Mouse (Mus musculus): ENCODE data around the gene Atp4b.

Atp4b gene

GRCm38 (mm10) chr8:13396725-13397124 lies at the start of gene Atp4b:
Gene Atp4b, minus strand, starts transcription at chr8:13396825.
- DNase-seq (ENCODE audit: low spot score): no peak

- DNase-seq (ENCODE audit: low spot score): no peak
Measured at GRCm38 (mm10) chr8:13442152-13442551, 45.5 kb upstream of the Atp4b start.

DNA sequence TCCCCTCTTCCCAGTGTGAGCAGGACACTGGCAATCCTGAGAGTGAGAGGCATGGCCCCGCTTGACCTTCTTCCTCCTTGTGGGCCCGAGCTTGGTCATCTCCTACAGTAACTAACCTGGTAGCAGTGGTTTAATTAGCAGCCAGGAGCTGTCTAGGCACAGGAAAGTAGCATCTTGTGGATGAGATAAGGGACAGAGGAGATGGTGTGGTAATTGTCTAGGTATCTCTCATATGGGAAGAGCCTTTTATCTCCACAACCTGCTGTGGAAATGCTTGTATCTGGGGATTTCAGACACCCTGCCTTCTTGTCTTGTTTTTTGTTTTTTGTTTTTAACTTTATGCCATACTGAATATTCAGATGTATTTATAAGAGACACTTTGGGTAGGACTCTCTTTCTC lies 40.9 kb upstream of the Atp4b start:
- no peak for DNase-seq (ENCODE audit: low spot score)

- DNase-seq (ENCODE audit: low spot score): no peak
Measured at GRCm38 (mm10) chr8:13436052-13436451, 39.4 kb upstream of the Atp4b start.

- no peak for DNase-seq (ENCODE audit: low spot score)
Measured at GRCm38 (mm10) chr8:13434889-13435288, 38.3 kb upstream of the Atp4b start, which contains the start of gene Tmem255b. Gene Tmem255b, plus strand, starts transcription at chr8:13435189.

DNA sequence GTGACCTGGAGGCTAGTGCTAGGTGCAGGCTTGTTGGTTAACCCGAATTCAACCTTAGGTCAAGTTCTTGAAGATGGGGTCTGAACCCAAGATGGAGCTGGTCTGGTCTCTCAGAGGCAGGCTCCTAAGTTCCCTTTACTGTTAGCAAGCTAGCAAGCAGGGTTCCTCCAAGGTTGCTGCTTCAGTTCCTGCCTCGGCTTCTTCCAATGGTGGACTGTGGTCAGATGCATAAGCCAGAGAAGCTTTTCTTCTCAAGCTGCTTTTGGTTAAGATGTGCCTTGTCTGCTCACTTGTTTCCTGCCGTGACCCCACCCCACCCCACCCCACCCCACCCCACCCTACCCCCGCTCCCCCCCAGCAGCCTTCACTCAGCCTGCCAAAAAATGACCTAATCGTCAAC lies 36.5 kb upstream of the Atp4b start:
- DNase-seq (ENCODE audit: low spot score): no peak

- no peak for DNase-seq (ENCODE audit: low spot score)
Measured at GRCm38 (mm10) chr8:13430866-13431265, 34.2 kb upstream of the Atp4b start.

GRCm38 (mm10) chr8:13430412-13430811 lies 33.8 kb upstream of the Atp4b start:
- no peak for DNase-seq (ENCODE audit: low spot score)

- DNase-seq (ENCODE audit: low spot score): no peak
Measured at GRCm38 (mm10) chr8:13428156-13428555, 31.5 kb upstream of the Atp4b start.

GRCm38 (mm10) chr8:13427351-13427750 lies 30.7 kb upstream of the Atp4b start:
- no peak for DNase-seq (ENCODE audit: low spot score)

- peak; percentile 39 for DNase-seq (ENCODE audit: low spot score)
Measured at GRCm38 (mm10) chr8:13420970-13421369, 24.3 kb upstream of the Atp4b start.

DNA sequence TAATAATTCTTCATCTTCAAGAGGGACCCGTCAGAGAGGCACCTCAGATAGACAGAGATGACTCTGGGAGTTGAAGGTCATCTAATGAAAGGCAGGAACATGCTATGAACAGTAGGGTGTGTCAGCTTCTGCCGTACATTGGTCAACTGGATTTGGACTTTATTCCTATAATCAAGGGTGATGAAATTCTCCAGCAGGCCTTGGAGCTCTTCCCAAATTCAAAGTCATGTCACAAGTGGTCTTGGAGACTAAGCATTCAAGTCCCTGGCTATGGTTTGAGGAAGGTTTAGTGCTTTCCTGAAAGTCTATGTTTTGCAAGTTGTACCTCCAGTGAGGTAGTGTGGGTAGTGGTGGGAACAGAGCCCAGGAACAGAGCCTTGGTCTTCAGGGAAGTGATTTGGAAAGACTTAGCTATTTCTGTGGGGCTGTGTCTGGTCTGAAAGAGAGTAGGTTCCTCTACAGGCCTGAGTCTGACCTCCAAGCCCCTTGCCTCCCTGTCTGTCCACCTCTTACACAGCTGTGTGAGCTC lies 22.6 kb upstream of the Atp4b start:
- no peak for DNase-seq (ENCODE audit: low spot score)

DNA sequence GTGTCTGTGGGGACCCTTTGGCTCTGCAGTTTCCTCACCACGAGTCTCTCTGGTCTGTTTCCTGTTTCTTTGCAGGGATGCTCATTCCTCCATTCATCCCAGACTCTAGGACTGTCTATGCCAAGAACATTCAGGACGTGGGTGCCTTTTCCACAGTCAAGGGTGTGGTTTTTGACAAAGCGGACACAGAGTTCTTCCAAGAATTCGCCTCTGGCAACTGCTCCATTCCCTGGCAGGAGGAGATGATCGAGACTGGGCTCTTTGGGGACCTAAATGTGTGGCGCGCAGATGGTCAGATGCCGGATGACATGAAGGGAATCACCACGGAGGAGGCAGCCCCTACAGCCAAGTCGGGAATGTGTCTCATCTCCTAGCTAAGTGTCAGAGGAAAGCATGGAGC lies 19.3 kb upstream of the Atp4b start:
- DNase-seq (ENCODE audit: low spot score): no peak

DNA sequence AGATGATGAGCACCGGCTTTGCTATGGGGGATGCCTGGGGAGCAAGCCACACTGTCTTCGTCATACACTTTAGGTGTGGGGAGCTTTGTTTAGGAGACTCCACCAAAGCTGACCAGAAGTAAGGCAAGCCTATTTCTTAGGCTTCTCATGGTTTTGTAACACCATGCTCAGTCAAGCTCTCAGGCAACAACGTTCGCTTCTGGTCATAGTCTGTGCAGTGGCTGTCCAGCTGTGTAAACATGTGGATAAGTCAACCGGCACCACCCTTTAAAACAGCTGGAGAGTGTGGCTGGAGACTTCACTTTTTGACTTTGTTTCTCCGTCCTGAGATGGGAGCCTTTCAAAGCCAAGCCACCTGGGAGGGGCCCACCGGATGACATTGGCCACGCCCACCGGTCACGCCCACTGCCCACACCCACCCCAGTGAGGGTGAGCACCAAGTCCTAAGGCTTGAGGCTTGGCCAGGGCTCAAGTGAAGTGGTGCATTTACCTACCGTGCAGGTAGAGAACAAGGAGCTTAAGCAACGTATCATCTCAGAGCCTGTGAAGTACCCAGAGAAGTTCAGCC lies 17.3 kb upstream of the Atp4b start:
- DNase-seq (ENCODE audit: low spot score): no peak

DNA sequence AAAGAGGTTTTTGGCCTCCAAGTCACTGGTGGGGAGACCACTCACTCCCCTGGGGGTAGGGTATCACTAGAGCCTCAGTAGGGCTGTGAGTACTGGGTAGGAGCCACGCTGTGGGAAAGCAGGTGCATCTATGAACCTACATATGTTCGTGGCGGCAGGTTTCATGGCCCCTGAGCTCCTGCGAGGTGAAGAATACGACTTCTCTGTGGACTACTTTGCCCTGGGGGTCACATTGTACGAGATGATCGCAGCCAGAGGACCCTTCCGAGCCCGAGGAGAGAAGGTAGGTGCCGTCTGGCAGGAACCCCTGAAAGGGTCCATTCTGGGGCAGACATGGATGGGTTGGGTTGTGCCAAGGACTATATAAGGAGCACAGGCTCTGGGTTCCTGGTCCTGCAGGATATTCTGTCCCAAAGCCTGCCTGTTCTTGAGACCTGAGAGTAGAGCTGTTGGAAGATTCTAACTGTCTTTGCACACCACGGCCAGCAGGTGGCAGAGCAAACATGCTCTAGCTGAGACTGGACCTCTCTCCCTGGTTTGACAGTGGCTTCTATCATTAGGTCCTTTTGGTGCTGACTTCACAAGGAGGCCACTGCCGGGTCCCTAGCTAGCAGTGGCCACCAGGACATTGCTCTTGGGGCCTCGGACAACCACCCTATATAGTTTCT lies 16.4 kb upstream of the Atp4b start:
- peak; percentile 36 for DNase-seq (ENCODE audit: low spot score)

GRCm38 (mm10) chr8:13411597-13411996 lies 15.0 kb upstream of the Atp4b start:
- DNase-seq (ENCODE audit: low spot score): peak; percentile 57

DNA sequence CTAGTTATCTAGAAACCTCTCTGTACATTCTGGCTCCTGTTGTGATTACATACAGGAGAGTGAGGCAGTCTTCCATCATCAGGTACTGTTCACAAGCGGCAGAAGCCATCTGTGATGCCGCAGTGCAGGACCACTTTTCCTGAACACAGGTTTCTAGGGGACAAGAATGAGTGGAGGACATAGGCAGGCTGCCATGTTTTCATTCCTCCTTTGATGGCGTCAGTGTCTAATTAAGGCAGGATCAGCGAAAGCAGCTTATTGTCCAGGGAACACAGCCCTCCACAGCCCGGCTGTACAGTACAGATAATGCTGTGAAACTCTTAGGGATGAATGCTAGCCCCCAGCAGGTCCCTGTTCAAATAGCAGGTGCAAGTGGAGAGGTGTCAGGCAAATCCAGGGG lies 9.4 kb upstream of the Atp4b start:
- no peak for DNase-seq (ENCODE audit: low spot score)

- DNase-seq (ENCODE audit: low spot score): no peak
Measured at GRCm38 (mm10) chr8:13404666-13405131, 8.1 kb upstream of the Atp4b start, which contains the start of gene Grk1. Gene Grk1, plus strand, starts transcription at chr8:13405081.

DNA sequence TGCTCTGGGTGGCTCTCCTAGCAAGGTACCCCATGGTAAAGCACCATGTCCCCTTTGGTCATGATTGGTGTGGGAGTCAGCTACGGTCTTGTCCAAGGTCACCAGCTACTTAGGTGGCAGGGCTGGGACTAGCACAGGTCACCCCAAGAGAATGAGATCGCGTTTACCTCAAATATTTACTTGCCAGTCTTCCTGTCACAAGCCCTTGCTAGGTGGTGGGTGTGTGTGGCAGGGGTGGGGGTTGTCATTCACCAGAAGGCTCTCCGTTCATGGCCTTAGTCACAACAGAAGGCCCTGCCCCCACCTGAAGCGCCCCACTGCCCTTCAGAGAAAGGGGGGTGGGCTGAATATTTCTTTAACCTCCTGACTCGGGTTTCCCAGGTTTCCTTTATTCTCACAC lies 6.9 kb upstream of the Atp4b start:
- no peak for DNase-seq (ENCODE audit: low spot score)

- DNase-seq (ENCODE audit: low spot score): no peak
Measured at GRCm38 (mm10) chr8:13393869-13394268, 2.8 kb downstream of the Atp4b start.

DNA sequence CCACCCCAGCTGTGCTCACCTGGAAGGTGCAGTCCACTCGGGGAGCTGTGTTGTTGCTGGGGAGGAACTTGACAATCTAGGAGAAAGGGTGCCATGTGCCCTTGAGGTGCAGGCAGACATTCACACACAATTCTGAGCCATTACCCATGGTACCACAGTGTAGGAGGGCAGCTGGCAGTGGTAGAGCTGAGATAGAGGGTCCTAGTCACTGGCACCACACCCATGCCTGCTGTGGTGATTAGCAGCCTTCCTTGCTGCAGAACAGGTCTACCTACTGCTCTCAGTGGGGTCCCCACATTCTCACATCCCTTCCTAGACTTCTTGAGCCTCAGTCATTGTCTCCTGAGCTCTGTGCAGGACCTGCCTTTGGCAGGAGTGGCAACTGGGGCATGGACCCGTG lies 7.9 kb downstream of the Atp4b start:
- no peak for DNase-seq (ENCODE audit: low spot score)

- DNase-seq (ENCODE audit: low spot score): no peak
Measured at GRCm38 (mm10) chr8:13387728-13388127, 8.9 kb downstream of the Atp4b start.

- DNase-seq (ENCODE audit: low spot score): no peak
Measured at GRCm38 (mm10) chr8:13386366-13386765, 10.3 kb downstream of the Atp4b start.

- DNase-seq (ENCODE audit: low spot score): no peak
Measured at GRCm38 (mm10) chr8:13382999-13383398, 13.6 kb downstream of the Atp4b start.

Data from lung, postnatal 25 days (tissue).